Mouse (Mus musculus) brain, embryonic 14.5 days (tissue): Measurements from ENCODE around the gene Bet1l.
A peak's percentile ranks its signal among the peaks of the same experiment; 100 is the strongest.

ENCODE experiments used
- CTCF ChIP-seq: fragments of 200-500 bp; IDR thresholded peaks from 2 replicates; pipeline ENCODE4 v1.5.1; 2012; ENCODE audit warnings: inconsistent platforms, mild to moderate bottlenecking, moderate library complexity, borderline replicate concordance; ENCODE audit not compliant: insufficient read depth, insufficient read length; ENCODE audit errors: extremely low read depth
- POLR2A ChIP-seq: fragments of 200-500 bp; IDR thresholded peaks from 2 replicates; pipeline ENCODE4 v1.6.1; 2012; ENCODE audit warnings: mild to moderate bottlenecking, inconsistent platforms, borderline replicate concordance; ENCODE audit not compliant: poor library complexity, insufficient read depth, insufficient read length, severe bottlenecking; ENCODE audit errors: extremely low read depth

- TF ChIP-seq CTCF (no peak), POLR2A (0 out of 2 replicates have a peak, but pooled peaks have one; percentile 9)
Measured at GRCm38 (mm10) chr7:140881696-140882468, 24.5 kb upstream of the Bet1l start, which contains the start of the genes Psmd13 and Sirt3.
